Mouse (Mus musculus): ENCODE data around the gene Ip6k1. TPM values are rescaled to one million over a fixed set of nuclear protein-coding genes. Genes with fewer than 3 reads are reported as not detected.

The Ip6k1 gene
- total and polyA plus RNA-seq, 3 experiments = 31.8 to 59.1 (median 37.2) TPM

- Histone ChIP-seq H3K4me1 (ENCODE audit: control insufficient read depth in 1 of 2, insufficient read depth in 2 of 2, low read length in 2 of 2) (peaks cover 2 to 12% of the 10 kb centered on the region in 2 experiments), H3K9me3 (replicated peaks; ENCODE audit: insufficient read depth, low read length) (no peaks in the 10 kb centered on the region), H3K27me3 (ENCODE audit: control insufficient read depth in 1 of 2, insufficient read depth in 2 of 2, low read length in 2 of 2) (no peaks in the 10 kb centered on the region), H3K4me3 (ENCODE audit: control insufficient read depth in 1 of 2, insufficient read depth in 1 of 2, low read depth in 2 of 2, low read length in 2 of 2) (no peak overlapping the region), H3K27ac (ENCODE audit: control insufficient read depth, low read depth, low read length) (no peak overlapping the region), H3K36me3 (ENCODE audit: control insufficient read depth in 1 of 2, insufficient read depth in 2 of 2, low read length in 2 of 2) (peaks cover 6 to 9% of the 10 kb centered on the region in 2 experiments), H3K79me2 (ENCODE audit: control insufficient read depth, insufficient read depth, low read length, poor library complexity) (peaks cover 10% of the 10 kb centered on the region), H3K9ac (ENCODE audit: control insufficient read depth, low read depth, low read length, poor library complexity, severe bottlenecking) (no peak overlapping the region)
- peak; percentile 25 for TF ChIP-seq SMC3 (IDR thresholded peaks at IDR 0.05; ENCODE audit: low read depth, low read length)
- TF ChIP-seq CHD1 (IDR thresholded peaks at IDR 0.05; ENCODE audit: low read depth, low read length) = no peak
- no peak for TF ChIP-seq MAZ (IDR thresholded peaks at IDR 0.05; ENCODE audit: low read depth, low read length)
- peak; percentile 13 to 38 (median 38); a peak in 4 of 6 replicates for TF ChIP-seq CTCF (IDR thresholded peaks at IDR 0.05 in 2 of 3, conservative IDR thresholded peaks at IDR 0.05 in 1 of 3; ENCODE audit: control insufficient read depth in 1 of 3, insufficient read depth in 1 of 3, low read depth in 2 of 3, low read length in 3 of 3, poor library complexity in 1 of 3, severe bottlenecking in 1 of 3)
- no peak for DNase-seq (ENCODE audit: low read depth, low spot score)
These were observed 42.6 kb downstream of the Ip6k1 start for GRCm38 (mm10) chr9:108044751-108045492.

GRCm38 (mm10) chr9:108046582-108046981 lies 44.3 kb downstream of the Ip6k1 start:
- no peaks in the 10 kb centered on the region for H3K9me3 ChIP-seq (replicated peaks; ENCODE audit: insufficient read depth, low read length)
- no peak overlapping the region for H3K4me3 ChIP-seq (ENCODE audit: control insufficient read depth in 1 of 2, insufficient read depth in 1 of 2, low read depth in 2 of 2, low read length in 2 of 2)
- DNase-seq (ENCODE audit: low read depth, low spot score) = no peak
- peaks cover 10% of the 10 kb centered on the region for H3K79me2 ChIP-seq (ENCODE audit: control insufficient read depth, insufficient read depth, low read length, poor library complexity)
- H3K27me3 ChIP-seq (ENCODE audit: control insufficient read depth in 1 of 2, insufficient read depth in 2 of 2, low read length in 2 of 2) = no peaks in the 10 kb centered on the region
- H3K36me3 ChIP-seq (ENCODE audit: control insufficient read depth in 1 of 2, insufficient read depth in 2 of 2, low read length in 2 of 2) = peaks cover 4 to 6% of the 10 kb centered on the region in 2 experiments
- peaks cover 2 to 14% of the 10 kb centered on the region in 2 experiments for H3K4me1 ChIP-seq (ENCODE audit: control insufficient read depth in 1 of 2, insufficient read depth in 2 of 2, low read length in 2 of 2)
- no peak for TF ChIP-seq KAT2A (conservative IDR thresholded peaks at IDR 0.05; ENCODE audit: low read depth, low read length)
- TF ChIP-seq NRF1 (IDR thresholded peaks at IDR 0.05; ENCODE audit: insufficient read depth, low read depth, low read length, poor library complexity, severe bottlenecking) = no peak
- no peak for TF ChIP-seq MAZ (IDR thresholded peaks at IDR 0.05; ENCODE audit: low read depth, low read length)
- no peak overlapping the region for H3K27ac ChIP-seq (ENCODE audit: control insufficient read depth, low read depth, low read length)
- H3K9ac ChIP-seq (ENCODE audit: control insufficient read depth, low read depth, low read length, poor library complexity, severe bottlenecking) = no peak overlapping the region

GRCm38 (mm10) chr9:108047601-108048565 lies 45.6 kb downstream of the Ip6k1 start:
- Histone ChIP-seq H3K27me3 (ENCODE audit: control insufficient read depth in 1 of 2, insufficient read depth in 2 of 2, low read length in 2 of 2) (no peaks in the 10 kb centered on the region), H3K9me3 (replicated peaks; ENCODE audit: insufficient read depth, low read length) (no peaks in the 10 kb centered on the region), H3K4me1 (ENCODE audit: control insufficient read depth in 1 of 2, insufficient read depth in 2 of 2, low read length in 2 of 2) (peaks cover 2 to 14% of the 10 kb centered on the region in 2 experiments), H3K79me2 (ENCODE audit: control insufficient read depth, insufficient read depth, low read length, poor library complexity) (peaks cover 10% of the 10 kb centered on the region), H3K27ac (ENCODE audit: control insufficient read depth, low read depth, low read length) (peak overlapping the region; percentile 81), H3K9ac (ENCODE audit: control insufficient read depth, low read depth, low read length, poor library complexity, severe bottlenecking) (peak overlapping the region; percentile 78), H3K4me3 (ENCODE audit: control insufficient read depth in 1 of 2, insufficient read depth in 1 of 2, low read depth in 2 of 2, low read length in 2 of 2) (peak overlapping the region; percentile 66 to 68), H3K36me3 (ENCODE audit: control insufficient read depth in 1 of 2, insufficient read depth in 2 of 2, low read length in 2 of 2) (peaks cover under 1 to 6% of the 10 kb centered on the region in 2 experiments)
- peak; percentile 69 for DNase-seq (ENCODE audit: low read depth, low spot score)
- TF ChIP-seq GATA1 (IDR thresholded peaks at IDR 0.05; ENCODE audit: low read depth, low read length) (peak; percentile 81), ZNF384 (IDR thresholded peaks at IDR 0.05; ENCODE audit: low read depth, low read length) (no peak), UBTF (IDR thresholded peaks at IDR 0.05; ENCODE audit: borderline replicate concordance, insufficient read depth, low read depth, low read length) (no peak), CTCF (IDR thresholded peaks at IDR 0.05 in 2 of 3, conservative IDR thresholded peaks at IDR 0.05 in 1 of 3; ENCODE audit: control insufficient read depth in 1 of 3, insufficient read depth in 1 of 3, low read depth in 2 of 3, low read length in 3 of 3, poor library complexity in 1 of 3, severe bottlenecking in 1 of 3) (peak in 2 of 3 experiments; percentile 4 to 5; a peak in 1 of 6 replicates), POLR2A (IDR thresholded peaks at IDR 0.05; ENCODE audit: control insufficient read depth in 1 of 2, insufficient read depth in 1 of 2, low read depth in 1 of 2, low read length in 2 of 2, poor library complexity in 1 of 2) (peak in 1 of 2 experiments; percentile 28; a peak in 1 of 4 replicates), MYC (IDR thresholded peaks at IDR 0.05; ENCODE audit: low read depth, low read length) (0 out of 2 replicates have a peak, but pooled peaks have one; percentile 54), POLR2AphosphoS5 (IDR thresholded peaks at IDR 0.05; ENCODE audit: borderline replicate concordance, low read depth, low read length) (no peak), MXI1 (IDR thresholded peaks at IDR 0.05; ENCODE audit: low read depth, low read length) (peak; percentile 55), MEF2A (IDR thresholded peaks at IDR 0.05; ENCODE audit: extremely low read depth, insufficient replicate concordance, low read depth, low read length, poor library complexity, severe bottlenecking) (0 out of 2 replicates have a peak, but pooled peaks have one; percentile 1), JUND (IDR thresholded peaks at IDR 0.05; ENCODE audit: low read depth, low read length) (no peak), ZMIZ1 (IDR thresholded peaks at IDR 0.05; ENCODE audit: low read depth, low read length) (0 out of 2 replicates have a peak, but pooled peaks have one; percentile 2), CHD1 (IDR thresholded peaks at IDR 0.05; ENCODE audit: low read depth, low read length) (no peak), ETS1 (IDR thresholded peaks at IDR 0.05; ENCODE audit: low read depth, low read length) (no peak), MYB (IDR thresholded peaks at IDR 0.05; ENCODE audit: low read depth, low read length) (no peak), EP300 (IDR thresholded peaks at IDR 0.05; ENCODE audit: low read depth in 1 of 2, low read length in 2 of 2) (peak; percentile 41 to 46; a peak in 2 of 4 replicates), SMC3 (IDR thresholded peaks at IDR 0.05; ENCODE audit: low read depth, low read length) (no peak)

Measured in MEL (cell line).